Mouse (Mus musculus) c-Kit-negative CD71-positive TER-119-positive erythroid progenitor cells, embryonic 14.5 days (primary cell): ENCODE data around the gene Olfr221.

Source experiments
- DNase-seq: peaks from one replicate; pipeline ENCODE4 v3.0.0-alpha.2; 2013; ENCODE audit warnings: low read depth, low spot score

Gene Olfr221

GRCm38 (mm10) chr14:52005616-52006015, 36.6 kb downstream of the Olfr221 start:
- DNase-seq = no peak

DNA sequence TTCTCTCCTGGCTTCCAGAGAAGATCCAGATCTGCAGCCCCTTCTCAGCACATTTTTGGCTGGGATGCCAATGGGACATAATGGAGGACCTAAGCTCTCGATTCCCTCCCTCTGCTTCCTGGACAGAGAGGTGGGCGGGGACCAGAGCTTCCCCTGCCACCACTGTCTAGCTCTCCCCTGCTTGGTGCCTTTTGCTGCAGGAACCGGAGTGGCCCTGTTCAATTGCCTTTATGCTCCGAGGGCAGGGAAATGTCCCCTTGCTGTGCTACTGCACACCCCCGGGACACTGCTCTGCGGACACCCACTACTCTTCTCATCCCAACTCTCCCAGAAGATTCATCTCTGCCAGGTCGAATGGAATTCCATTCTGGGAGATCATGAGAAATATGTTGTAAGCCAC, 37.1 kb downstream of the Olfr221 start:
- no peak for DNase-seq

GRCm38 (mm10) chr14:52003981-52004495, 38.2 kb downstream of the Olfr221 start:
- DNase-seq = no peak

- DNase-seq = no peak
Measured at GRCm38 (mm10) chr14:51997483-51997882, 44.8 kb downstream of the Olfr221 start.

GRCm38 (mm10) chr14:51996866-51997265, 45.4 kb downstream of the Olfr221 start:
- DNase-seq = no peak

- DNase-seq = no peak
Measured at GRCm38 (mm10) chr14:51996231-51996841, 45.9 kb downstream of the Olfr221 start.

GRCm38 (mm10) chr14:51995219-51995871, 46.9 kb downstream of the Olfr221 start:
- DNase-seq = no peak

GRCm38 (mm10) chr14:51994453-51994852, 47.8 kb downstream of the Olfr221 start:
- no peak for DNase-seq

DNA sequence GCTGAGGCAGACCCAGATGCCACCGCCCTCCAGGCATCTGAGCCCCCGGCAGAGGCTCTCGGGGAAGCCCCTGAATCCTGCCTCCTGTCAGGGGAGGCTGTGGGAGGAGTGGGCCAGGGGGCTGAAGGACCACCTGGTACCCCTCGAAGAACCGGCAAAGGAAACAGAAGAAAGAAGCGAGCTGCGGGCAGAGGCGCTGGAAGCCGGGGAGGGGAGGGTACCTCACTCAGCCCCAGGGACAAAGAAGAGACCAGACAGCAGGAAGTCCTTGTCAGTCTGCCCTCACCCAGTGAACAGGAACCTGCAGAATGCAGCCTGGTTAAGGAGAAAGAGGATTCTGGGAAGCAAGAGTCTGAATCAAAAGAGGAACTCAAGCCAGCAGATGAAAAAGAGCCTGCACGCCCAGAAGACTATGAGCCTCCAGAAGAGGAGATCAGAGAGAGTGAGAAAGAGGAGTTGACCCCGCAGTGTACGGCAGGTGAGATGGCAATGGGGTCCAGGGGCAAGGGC, 52.7 kb downstream of the Olfr221 start:
- DNase-seq = no peak

GRCm38 (mm10) chr14:51988731-51989130, 53.5 kb downstream of the Olfr221 start:
- DNase-seq = no peak

DNA sequence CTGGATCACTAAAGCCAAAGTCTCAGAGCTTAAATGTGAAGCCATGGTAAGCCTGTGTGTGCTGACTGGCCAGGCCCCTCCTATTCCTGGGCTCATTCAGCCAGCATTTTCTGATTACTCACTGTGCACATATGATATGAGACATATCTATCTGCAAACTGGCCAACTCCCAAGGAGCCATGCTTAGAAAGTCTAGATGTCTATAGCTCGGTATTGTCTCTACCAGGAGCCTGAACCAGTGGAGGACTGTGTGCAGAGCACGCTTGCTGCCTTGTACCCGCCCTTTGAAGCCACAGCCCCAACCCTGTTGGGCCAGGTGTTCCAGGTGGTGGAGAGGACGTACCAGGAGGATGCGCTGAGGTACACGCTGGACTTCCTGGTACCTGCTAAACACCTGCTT, 55.1 kb downstream of the Olfr221 start:
- DNase-seq = no peak

DNA sequence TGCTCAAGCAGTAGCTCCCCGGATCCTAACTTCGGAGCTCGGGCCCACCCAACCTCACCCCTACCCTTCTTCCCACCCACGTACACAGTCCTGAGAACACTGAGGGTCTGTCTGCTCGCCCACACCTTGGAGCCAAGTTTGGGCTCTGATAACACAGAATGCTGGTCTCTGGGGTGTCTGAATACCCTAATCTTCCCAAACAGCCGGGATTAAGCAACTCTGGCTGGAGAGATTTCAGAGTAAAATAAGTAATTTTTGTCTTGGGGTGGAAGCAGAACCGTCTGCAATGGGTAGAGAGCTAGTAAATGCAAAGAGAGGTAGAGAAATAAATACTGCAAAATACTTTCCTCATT, 56.1 kb downstream of the Olfr221 start:
- DNase-seq = no peak

DNA sequence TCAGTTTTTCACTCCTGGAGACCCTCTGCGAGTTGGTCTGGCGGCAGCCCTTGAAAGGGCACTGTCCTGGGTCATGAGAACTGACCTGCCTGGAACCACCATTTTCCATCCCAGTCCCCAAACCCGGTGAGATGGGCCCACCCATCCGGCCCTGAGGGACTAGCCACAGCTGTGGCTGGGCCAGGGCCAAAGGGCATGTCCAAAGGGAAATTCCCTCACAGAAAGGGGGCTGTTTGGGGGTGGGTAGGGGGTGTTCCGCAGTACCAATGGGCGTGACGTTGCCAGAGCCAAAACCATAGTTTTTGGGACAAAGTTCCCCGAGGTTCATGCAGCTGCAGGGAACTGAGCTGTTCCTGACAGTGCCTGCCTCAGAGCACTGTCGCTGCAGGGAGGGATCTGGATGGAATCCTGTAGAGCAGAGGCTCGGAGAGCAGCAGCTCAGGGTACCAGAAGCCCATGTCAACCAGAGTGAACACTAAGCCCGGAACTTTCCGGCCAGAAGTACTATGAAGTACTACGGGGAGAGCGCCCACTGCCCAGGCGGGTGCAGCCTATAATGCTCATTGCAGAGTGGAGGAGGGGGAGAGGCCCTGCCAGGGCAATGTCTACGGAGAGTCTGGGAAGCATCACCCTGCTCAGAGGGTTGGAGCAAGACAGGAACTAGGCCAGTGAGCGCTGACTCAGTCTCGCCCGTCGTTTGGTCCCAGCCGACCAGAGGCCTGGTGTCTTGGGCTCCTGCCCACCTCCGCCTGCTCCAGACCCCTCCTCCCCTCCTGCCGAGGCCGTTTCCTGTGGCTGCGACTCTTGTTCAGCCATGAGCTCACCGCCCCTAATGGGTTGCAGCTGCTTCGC, 56.7 kb downstream of the Olfr221 start:
- DNase-seq = no peak

DNA sequence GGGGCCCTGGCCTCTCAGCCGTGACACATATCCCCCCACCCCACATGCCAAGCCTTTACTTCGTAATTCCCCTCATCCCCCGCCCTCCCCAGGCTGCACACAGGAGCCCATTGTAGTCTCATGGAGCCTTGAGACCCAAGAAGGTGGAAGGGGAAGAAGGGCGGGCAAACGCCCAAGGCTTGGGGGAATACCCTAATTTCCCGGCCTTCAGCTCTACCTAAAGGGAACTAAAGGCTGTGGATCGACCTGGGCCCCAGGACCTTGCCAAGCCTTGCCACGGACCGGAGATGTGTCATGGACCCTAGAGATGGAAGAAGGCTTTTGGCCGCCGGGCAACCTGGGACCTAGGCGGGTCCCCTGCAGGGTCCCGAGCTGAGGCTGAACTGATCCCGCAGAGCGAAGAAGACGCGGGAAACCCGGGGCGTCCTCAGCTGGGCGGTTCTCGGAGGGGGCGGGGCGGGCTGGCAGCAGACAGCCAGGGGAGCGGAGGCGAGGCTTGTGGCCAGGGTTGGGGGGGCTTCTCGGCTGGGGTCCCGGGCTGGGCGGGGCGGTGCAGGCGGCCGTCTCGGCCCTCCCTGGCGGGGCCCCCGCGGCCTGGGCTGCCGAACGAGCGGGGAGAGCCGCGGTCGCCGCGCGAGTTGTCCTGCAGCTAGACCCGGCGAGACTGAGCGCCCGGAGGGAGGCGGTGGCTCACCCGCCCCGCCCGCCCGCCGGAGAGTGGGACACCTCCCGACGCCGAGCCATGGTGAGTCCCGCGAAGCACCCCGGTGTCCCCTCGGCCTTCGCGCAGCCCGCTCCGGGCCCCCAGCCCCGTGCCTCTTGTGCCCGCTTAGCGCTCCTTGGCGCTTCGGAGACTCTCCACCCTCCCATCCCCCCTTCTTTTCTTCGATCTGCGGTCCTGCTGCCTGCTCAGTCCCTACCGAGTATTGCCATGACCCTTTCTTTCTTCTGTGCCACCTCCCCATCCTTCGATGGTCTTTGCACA, 57.7 kb downstream of the Olfr221 start, which contains the start of gene Arhgef40:
Gene Arhgef40 (plus strand): TSS at position 473 of the 985 bp plus-strand sequence.
- DNase-seq = no peak
